Mouse (Mus musculus): Measurements from ENCODE around the gene Dglucy.

The Dglucy gene

DNA sequence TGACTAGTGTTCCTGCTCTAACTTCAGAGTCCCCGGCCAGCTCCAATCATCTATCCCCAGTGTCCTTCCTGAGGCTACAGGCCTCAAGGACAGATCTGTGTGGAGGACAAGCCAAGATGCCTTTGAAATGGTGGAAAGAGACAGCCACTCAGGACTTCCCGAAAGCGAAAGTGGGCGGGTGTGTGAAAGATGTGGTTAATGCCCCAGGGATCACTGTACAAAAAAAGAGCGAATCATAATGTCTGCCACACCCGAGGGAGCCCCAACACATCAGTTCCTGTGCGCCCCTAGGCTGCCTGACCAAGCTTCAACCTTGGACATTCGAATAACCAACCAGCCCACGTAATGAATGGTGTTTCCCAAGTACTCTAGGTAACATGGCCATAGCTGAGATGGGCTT, 149.4 kb downstream of the Dglucy start:
- no peak for DNase-seq (ENCODE audit: low spot score in 2 of 2)

- DNase-seq (ENCODE audit: low spot score in 2 of 2) = no peak
Observed at GRCm38 (mm10) chr12:100931653-100932052, 152.8 kb downstream of the Dglucy start.

DNA sequence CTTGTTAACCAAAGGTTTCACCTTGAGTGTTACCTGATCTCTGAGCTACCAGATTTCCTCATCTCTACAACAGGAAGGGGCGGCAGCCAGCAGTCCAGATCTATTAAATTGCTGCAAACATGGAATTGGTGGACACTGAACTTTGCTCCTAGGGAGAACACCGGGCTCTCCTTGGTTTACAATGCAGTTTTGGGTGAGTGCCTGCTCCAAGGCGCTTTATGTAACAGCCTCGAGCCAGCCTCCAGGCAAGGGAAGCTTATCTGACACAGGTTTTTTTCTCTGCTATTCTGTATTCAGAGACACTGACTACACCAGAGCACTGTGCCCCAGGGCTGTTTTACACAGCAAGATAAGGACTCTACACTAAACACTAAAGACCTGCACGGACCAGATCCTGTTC, 155.9 kb downstream of the Dglucy start:
- DNase-seq (ENCODE audit: low spot score in 2 of 2) = no peak

GRCm38 (mm10) chr12:100936116-100936515, 157.3 kb downstream of the Dglucy start:
- peak; percentile 45 to 60 for DNase-seq (ENCODE audit: low spot score in 2 of 2)

DNA sequence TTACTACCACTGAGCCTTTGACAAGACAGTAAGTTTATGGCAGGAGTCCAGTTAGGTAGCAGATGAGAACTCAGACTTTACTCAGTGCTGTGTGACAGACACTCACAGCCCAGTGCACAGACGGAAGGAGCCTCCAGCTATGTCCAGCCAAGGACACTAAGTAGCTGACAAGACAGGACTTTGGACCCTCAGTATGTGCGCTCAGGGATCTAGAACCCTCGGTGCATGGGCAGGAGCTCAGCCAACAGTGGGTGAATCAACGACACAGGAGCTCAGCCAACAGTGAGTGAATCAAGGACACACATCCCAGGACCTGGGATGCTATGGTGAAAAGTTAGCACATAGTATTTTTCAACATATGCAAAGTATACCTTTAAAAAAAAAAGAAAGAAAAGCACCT, 157.9 kb downstream of the Dglucy start:
- no peak for DNase-seq (ENCODE audit: low spot score in 2 of 2)

GRCm38 (mm10) chr12:100937441-100938360, 158.8 kb downstream of the Dglucy start:
- DNase-seq (ENCODE audit: low spot score in 2 of 2) = no peak

GRCm38 (mm10) chr12:100941361-100941760, 162.5 kb downstream of the Dglucy start:
- DNase-seq (ENCODE audit: low spot score in 2 of 2) = no peak

GRCm38 (mm10) chr12:100943146-100943545, 164.3 kb downstream of the Dglucy start:
- DNase-seq (ENCODE audit: low spot score in 2 of 2) = no peak

DNA sequence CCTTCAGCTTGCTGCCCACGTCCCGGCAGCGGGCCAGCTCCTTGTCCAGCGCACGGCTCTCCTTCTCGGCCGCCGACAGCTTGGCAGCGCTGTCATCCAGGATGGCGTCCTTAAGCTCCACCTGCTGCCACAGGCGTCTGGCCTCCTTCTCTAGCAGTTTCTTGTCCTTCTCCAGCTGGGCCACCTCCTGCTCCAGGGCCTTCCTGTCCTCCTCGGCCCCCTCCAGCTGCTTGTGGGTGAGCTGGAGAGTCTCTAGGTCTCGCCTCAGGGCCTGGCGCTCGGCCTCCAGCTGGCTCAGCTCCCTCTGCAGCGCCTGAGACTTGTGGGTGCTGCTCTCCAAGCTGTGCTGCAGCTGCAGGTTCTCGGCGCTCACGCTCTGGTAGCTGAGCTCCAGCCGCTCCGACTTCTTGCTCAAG, 166.1 kb downstream of the Dglucy start:
- no peak for DNase-seq (ENCODE audit: low spot score in 2 of 2)

- no peak for DNase-seq (ENCODE audit: low spot score in 2 of 2)
Observed at GRCm38 (mm10) chr12:100945501-100945900, 166.6 kb downstream of the Dglucy start.

- DNase-seq (ENCODE audit: low spot score in 2 of 2) = no peak
Observed at GRCm38 (mm10) chr12:100945948-100946347, 167.1 kb downstream of the Dglucy start.

All from urinary bladder, postnatal 36 days (tissue).